Mouse (Mus musculus): ENCODE data around the gene Fam92b. TPM values are rescaled to one million over a fixed set of nuclear protein-coding genes. Genes with fewer than 3 reads are reported as not detected.

Gene Fam92b
- polyA plus RNA-seq (2014; fragmentation: Illumina TruSeq; extraction: RNeasy Lipid Tissue Mini Kit (QIAGEN cat#74804); ENCODE audit: low replicate concordance) = not detected

GRCm38 (mm10) chr8:120177318-120178123 is at the start of gene Fam92b:
TSS of gene Fam92b (minus strand) at chr8:120177466.

Other genes with a start within 250 kb of the Fam92b start
- 1.4 TPM for gene Crispld2, start 185.0 kb downstream of the Fam92b start, polyA plus RNA-seq (2014; fragmentation: Illumina TruSeq; extraction: RNeasy Lipid Tissue Mini Kit (QIAGEN cat#74804); ENCODE audit: low replicate concordance)
- 0.78 TPM for gene Zdhhc7, start 76.0 kb downstream of the Fam92b start, polyA plus RNA-seq (2014; fragmentation: Illumina TruSeq; extraction: RNeasy Lipid Tissue Mini Kit (QIAGEN cat#74804); ENCODE audit: low replicate concordance)
- gene 6430548M08Rik, start 63.3 kb downstream of the Fam92b start, polyA plus RNA-seq (2014; fragmentation: Illumina TruSeq; extraction: RNeasy Lipid Tissue Mini Kit (QIAGEN cat#74804); ENCODE audit: low replicate concordance) = 1.6 TPM
- 2.6 TPM for gene Gse1, start 51.0 kb upstream of the Fam92b start, polyA plus RNA-seq (2014; fragmentation: Illumina TruSeq; extraction: RNeasy Lipid Tissue Mini Kit (QIAGEN cat#74804); ENCODE audit: low replicate concordance)

Measured in small intestine, adult 10 weeks (tissue).